Mouse (Mus musculus) stomach, postnatal 0 days (tissue): ENCODE measurements around the gene Aph1a. TPM values are rescaled to one million over a fixed set of nuclear protein-coding genes. Genes with fewer than 3 reads are reported as not detected.
A peak's percentile ranks its signal among the peaks of the same experiment; 100 is the strongest.

ENCODE experiments used
- ATAC-seq: fragments of 200-750 bp; cut with Nextera tagmentation; 2 replicates; pipeline ENCODE4 v1.8.0; 2017; ENCODE audit not compliant: low FRiP score, low TSS enrichment
- DNase-seq: peaks from one replicate; pipeline ENCODE4 v3.0.0-alpha.2; 2016; ENCODE audit warnings: low spot score
- H3K27ac ChIP-seq: fragments of 300-500 bp; sonication (generic); replicated peaks from 2 replicates; pipeline ENCODE4 v1.5.1; 2014; ENCODE audit warnings: mild to moderate bottlenecking, control low read depth
- H3K27me3 ChIP-seq: fragments of 300-500 bp; sonication (generic); 2 replicates; pipeline ENCODE4 v1.6.1; 2014; ENCODE audit warnings: low read length; ENCODE audit not compliant: control insufficient read depth, insufficient read depth
- H3K36me3 ChIP-seq: fragments of 300-500 bp; sonication (generic); 2 replicates; pipeline ENCODE4 v1.6.1; 2014; ENCODE audit warnings: low read length, mixed read lengths; ENCODE audit not compliant: control insufficient read depth, insufficient read depth
- H3K4me1 ChIP-seq: fragments of 300-500 bp; sonication (generic); replicated peaks from 2 replicates; pipeline ENCODE4 v1.6.1; 2014; ENCODE audit warnings: antibody characterized with exemption; ENCODE audit not compliant: control insufficient read depth, insufficient read depth
- H3K4me2 ChIP-seq: fragments of 300-500 bp; sonication (generic); replicated peaks from 2 replicates; pipeline ENCODE4 v1.6.1; 2014; ENCODE audit warnings: low read depth, mild to moderate bottlenecking, control low read depth, moderate library complexity
- H3K4me3 ChIP-seq: fragments of 300-500 bp; sonication (generic); 2 replicates; pipeline ENCODE4 v1.5.1; 2014; ENCODE audit warnings: low read depth, low read length, control low read depth
- H3K9ac ChIP-seq: fragments of 300-500 bp; sonication (generic); 2 replicates; pipeline ENCODE4 v1.6.1; 2014; ENCODE audit warnings: mild to moderate bottlenecking, low read length, control low read depth, mixed read lengths
- H3K9me3 ChIP-seq: fragments of 300-500 bp; sonication (generic); 2 replicates; pipeline ENCODE4 v1.6.1; 2016; ENCODE audit warnings: low read length; ENCODE audit not compliant: control insufficient read depth
- CTCF ChIP-seq: IDR thresholded peaks from 2 replicates; pipeline ENCODE4 v1.5.1; 2016; ENCODE audit warnings: antibody characterized with exemption, low read depth, mild to moderate bottlenecking, moderate library complexity
- EP300 ChIP-seq: optimal IDR thresholded peaks from 2 replicates; pipeline ENCODE3; 2016; ENCODE audit warnings: antibody characterized with exemption
- WGBS: fragments of 180-500 bp; shearing (Covaris S2); extraction: QIAGEN DNeasy Blood & Tissue Kit; methylation state at CpG from one replicate; pipeline ENCODE4 v1.1.7; 2014; 5-methylcytosine and 5-hydroxymethylcytosine counted together
- polyA plus RNA-seq: library from polyadenylated mRNA; unstranded; fragments of >200 nt; fragmentation: Nextera tagmentation; extraction: Ambion mirVana; gene quantifications from 2 replicates; pipeline ENCODE4 v1.2.1, GENCODE M21; 2015

Gene Aph1a
- polyA plus RNA-seq, 1 experiment from 2014 or later = 37.6 TPM

- TF ChIP-seq CTCF (no peak), EP300 (no peak)
- Histone ChIP-seq H3K27ac (no peak overlapping the region), H3K4me3 (no peak overlapping the region), H3K9me3 (no peaks in the 10 kb centered on the region), H3K27me3 (no peaks in the 10 kb centered on the region), H3K36me3 (0 out of 2 replicates have a peak, but pooled peaks cover 5% of the 10 kb centered on the region), H3K4me1 (no peaks in the 10 kb centered on the region), H3K4me2 (no peak overlapping the region), H3K9ac (no peak overlapping the region)
- DNase-seq (no peak), ATAC-seq (no peak)
- 61% methylated on average over 13 of the region's 13 CpGs for WGBS
Measured at GRCm38 (mm10) chr3:95899800-95900524, 6.2 kb downstream of the Aph1a start.

- 51% methylated on average over 9 of the region's 9 CpGs for WGBS
- DNase-seq (no peak), ATAC-seq (no peak)
- no peak for TF ChIP-seq CTCF
- no peak for TF ChIP-seq EP300
- H3K9ac ChIP-seq = no peak overlapping the region
- no peak overlapping the region for H3K27ac ChIP-seq
- peaks cover 5% of the 10 kb centered on the region; the same call in 1 of the 2 replicates for H3K4me1 ChIP-seq
- H3K36me3 ChIP-seq = 0 out of 2 replicates have a peak, but pooled peaks cover 5% of the 10 kb centered on the region
- no peak overlapping the region for H3K4me2 ChIP-seq
- H3K4me3 ChIP-seq = no peak overlapping the region
- no peaks in the 10 kb centered on the region for H3K27me3 ChIP-seq
- H3K9me3 ChIP-seq = no peaks in the 10 kb centered on the region
Measured at GRCm38 (mm10) chr3:95901616-95902372, 8.0 kb downstream of the Aph1a start.

- no peak for DNase-seq
Measured at GRCm38 (mm10) chr3:95902373-95902625, 8.5 kb downstream of the Aph1a start.

GRCm38 (mm10) chr3:95902643-95903042, 8.9 kb downstream of the Aph1a start:
- H3K27me3 ChIP-seq = no peaks in the 10 kb centered on the region
- TF ChIP-seq CTCF (no peak), EP300 (no peak)
- no peak overlapping the region for H3K4me3 ChIP-seq
- H3K27ac ChIP-seq = no peak overlapping the region
- 0 out of 2 replicates have a peak, but pooled peaks cover 5% of the 10 kb centered on the region for H3K36me3 ChIP-seq
- no peak overlapping the region for H3K9ac ChIP-seq
- no peak for ATAC-seq
- no peaks in the 10 kb centered on the region for H3K9me3 ChIP-seq
- H3K4me2 ChIP-seq = no peak overlapping the region
- peaks cover 5% of the 10 kb centered on the region; the same call in 1 of the 2 replicates for H3K4me1 ChIP-seq
- WGBS = 31% methylated on average over 6 of the region's 6 CpGs
- DNase-seq = no peak

More at GRCm38 (mm10) chr3:95902373-95902625, 8.5 kb downstream of the Aph1a start:
- no peak for ATAC-seq
- no peak overlapping the region for H3K9ac ChIP-seq
- no peak for TF ChIP-seq CTCF
- no peak for TF ChIP-seq EP300
- no peaks in the 10 kb centered on the region for H3K9me3 ChIP-seq
- no peak overlapping the region for H3K4me3 ChIP-seq
- H3K4me1 ChIP-seq = peaks cover 5% of the 10 kb centered on the region; the same call in 1 of the 2 replicates
- 0 out of 2 replicates have a peak, but pooled peaks cover 5% of the 10 kb centered on the region for H3K36me3 ChIP-seq
- H3K27ac ChIP-seq = no peak overlapping the region
- no peak overlapping the region for H3K4me2 ChIP-seq
- no peaks in the 10 kb centered on the region for H3K27me3 ChIP-seq

- Histone ChIP-seq H3K4me2 (peak overlapping the region; percentile 58), H3K36me3 (no peaks in the 10 kb centered on the region), H3K4me1 (peaks cover 5% of the 10 kb centered on the region; the same call in 1 of the 2 replicates), H3K27me3 (no peaks in the 10 kb centered on the region), H3K9ac (no peak overlapping the region), H3K4me3 (peak overlapping the region; percentile 17; the same call in 1 of the 2 replicates), H3K27ac (no peak overlapping the region), H3K9me3 (no peaks in the 10 kb centered on the region)
- no peak for DNase-seq
- WGBS = 7% methylated on average over 15 of the region's 15 CpGs
- ATAC-seq = no peak
- TF ChIP-seq CTCF (no peak), EP300 (no peak)
Measured at GRCm38 (mm10) chr3:95903753-95904502, 10.2 kb downstream of the Aph1a start.
